Mouse (Mus musculus): ENCODE measurements at regions not wholly inside any gene's neighbourhood (a gene's known extent, or its start where the extent isn't known, plus 50 kb on each side); places are given as distances from the start of the nearest gene placed in this dataset.
A peak's percentile ranks its signal among the peaks of the same experiment; 100 is the strongest.
"Not testable (repeated sequence)": the region's sequence is repeated elsewhere in the genome, so short reads cannot be mapped to it uniquely, and the experiment has no call there.

- Histone ChIP-seq H3K9me3 (ENCODE audit: control insufficient read depth, low read length) (no peaks in the 10 kb centered on the region), H3K27ac (replicated peaks) (no peak overlapping the region), H3K4me3 (ENCODE audit: low read depth, low read length) (no peak overlapping the region), H3K27me3 (ENCODE audit: control insufficient read depth, insufficient read depth, low read length) (no peaks in the 10 kb centered on the region), H3K9ac (ENCODE audit: low read length) (no peak overlapping the region), H3K36me3 (ENCODE audit: control insufficient read depth, insufficient read depth, low read length) (no peaks in the 10 kb centered on the region), H3K4me1 (replicated peaks; ENCODE audit: control insufficient read depth, insufficient read depth) (no peaks in the 10 kb centered on the region), H3K4me2 (replicated peaks; ENCODE audit: low read depth) (no peak overlapping the region)
- no peak for DNase-seq (ENCODE audit: low spot score)
- TF ChIP-seq EP300 (optimal IDR thresholded peaks at IDR 0.05): no peak
- no peak for TF ChIP-seq CTCF (IDR thresholded peaks at IDR 0.05; ENCODE audit: low read depth)
- 67% methylated on average over 2 of the region's 2 CpGs for WGBS
- ATAC-seq (ENCODE audit: low FRiP score, low TSS enrichment): no peak
Observed at GRCm38 (mm10) chr6:22452203-22452602, 96.2 kb upstream of the Fam3c start.

- ATAC-seq (ENCODE audit: low FRiP score, low TSS enrichment) (no peak), DNase-seq (ENCODE audit: low spot score) (no peak)
- H3K9me3 ChIP-seq (ENCODE audit: control insufficient read depth, low read length): no peaks in the 10 kb centered on the region
- TF ChIP-seq EP300 (optimal IDR thresholded peaks at IDR 0.05): no peak
- TF ChIP-seq CTCF (IDR thresholded peaks at IDR 0.05; ENCODE audit: low read depth): no peak
- H3K27me3 ChIP-seq (ENCODE audit: control insufficient read depth, insufficient read depth, low read length): no peaks in the 10 kb centered on the region
- H3K4me2 ChIP-seq (replicated peaks; ENCODE audit: low read depth): no peak overlapping the region
- H3K4me3 ChIP-seq (ENCODE audit: low read depth, low read length): no peak overlapping the region
- H3K36me3 ChIP-seq (ENCODE audit: control insufficient read depth, insufficient read depth, low read length): no peaks in the 10 kb centered on the region
- H3K27ac ChIP-seq (replicated peaks): no peak overlapping the region
- no peaks in the 10 kb centered on the region for H3K4me1 ChIP-seq (replicated peaks; ENCODE audit: control insufficient read depth, insufficient read depth)
- no peak overlapping the region for H3K9ac ChIP-seq (ENCODE audit: low read length)
Observed at GRCm38 (mm10) chr6:22450501-22450900, 94.5 kb upstream of the Fam3c start.

DNA sequence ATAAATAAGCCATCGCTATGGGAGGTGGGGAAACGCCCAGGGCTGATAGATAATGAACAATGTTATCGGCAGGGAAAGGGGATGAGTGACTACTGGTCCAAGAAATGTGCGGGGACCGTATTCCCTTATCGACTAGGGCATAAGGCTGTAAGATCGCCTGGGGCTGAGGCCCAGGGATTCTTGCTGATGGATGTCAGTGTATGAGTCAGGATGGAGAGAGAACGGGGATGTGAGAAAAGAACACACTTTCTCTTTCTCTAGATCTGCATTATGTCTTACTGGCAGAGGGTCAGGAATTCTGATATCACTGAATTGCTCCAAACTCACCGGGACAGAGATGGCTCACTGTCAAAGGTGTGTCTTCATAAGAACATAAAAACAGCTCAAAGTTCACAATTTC, 92.9 kb upstream of the Fam3c start:
- Histone ChIP-seq H3K9ac (ENCODE audit: low read length) (no peak overlapping the region), H3K27me3 (ENCODE audit: control insufficient read depth, insufficient read depth, low read length) (no peaks in the 10 kb centered on the region), H3K4me1 (replicated peaks; ENCODE audit: control insufficient read depth, insufficient read depth) (no peaks in the 10 kb centered on the region), H3K4me3 (ENCODE audit: low read depth, low read length) (no peak overlapping the region), H3K9me3 (ENCODE audit: control insufficient read depth, low read length) (no peaks in the 10 kb centered on the region), H3K4me2 (replicated peaks; ENCODE audit: low read depth) (no peak overlapping the region), H3K36me3 (ENCODE audit: control insufficient read depth, insufficient read depth, low read length) (no peaks in the 10 kb centered on the region), H3K27ac (replicated peaks) (no peak overlapping the region)
- TF ChIP-seq CTCF (IDR thresholded peaks at IDR 0.05; ENCODE audit: low read depth) (no peak), EP300 (optimal IDR thresholded peaks at IDR 0.05) (no peak)
- DNase-seq (ENCODE audit: low spot score) (no peak), ATAC-seq (ENCODE audit: low FRiP score, low TSS enrichment) (no peak)
- 66% methylated on average over 9 of the region's 9 CpGs for WGBS

- DNase-seq (ENCODE audit: low spot score) (no peak), ATAC-seq (ENCODE audit: low FRiP score, low TSS enrichment) (no peak)
- H3K4me2 ChIP-seq (replicated peaks; ENCODE audit: low read depth): no peak overlapping the region
- H3K27ac ChIP-seq (replicated peaks): no peak overlapping the region
- TF ChIP-seq EP300 (optimal IDR thresholded peaks at IDR 0.05) (no peak), CTCF (IDR thresholded peaks at IDR 0.05; ENCODE audit: low read depth) (no peak)
- no peaks in the 10 kb centered on the region for H3K36me3 ChIP-seq (ENCODE audit: control insufficient read depth, insufficient read depth, low read length)
- WGBS: 63% methylated on average over 2 of the region's 2 CpGs
- H3K9me3 ChIP-seq (ENCODE audit: control insufficient read depth, low read length): no peaks in the 10 kb centered on the region
- no peak overlapping the region for H3K4me3 ChIP-seq (ENCODE audit: low read depth, low read length)
- no peaks in the 10 kb centered on the region for H3K27me3 ChIP-seq (ENCODE audit: control insufficient read depth, insufficient read depth, low read length)
- H3K9ac ChIP-seq (ENCODE audit: low read length): no peak overlapping the region
- H3K4me1 ChIP-seq (replicated peaks; ENCODE audit: control insufficient read depth, insufficient read depth): no peaks in the 10 kb centered on the region
Observed at GRCm38 (mm10) chr6:22447636-22448035, 91.6 kb upstream of the Fam3c start.

DNA sequence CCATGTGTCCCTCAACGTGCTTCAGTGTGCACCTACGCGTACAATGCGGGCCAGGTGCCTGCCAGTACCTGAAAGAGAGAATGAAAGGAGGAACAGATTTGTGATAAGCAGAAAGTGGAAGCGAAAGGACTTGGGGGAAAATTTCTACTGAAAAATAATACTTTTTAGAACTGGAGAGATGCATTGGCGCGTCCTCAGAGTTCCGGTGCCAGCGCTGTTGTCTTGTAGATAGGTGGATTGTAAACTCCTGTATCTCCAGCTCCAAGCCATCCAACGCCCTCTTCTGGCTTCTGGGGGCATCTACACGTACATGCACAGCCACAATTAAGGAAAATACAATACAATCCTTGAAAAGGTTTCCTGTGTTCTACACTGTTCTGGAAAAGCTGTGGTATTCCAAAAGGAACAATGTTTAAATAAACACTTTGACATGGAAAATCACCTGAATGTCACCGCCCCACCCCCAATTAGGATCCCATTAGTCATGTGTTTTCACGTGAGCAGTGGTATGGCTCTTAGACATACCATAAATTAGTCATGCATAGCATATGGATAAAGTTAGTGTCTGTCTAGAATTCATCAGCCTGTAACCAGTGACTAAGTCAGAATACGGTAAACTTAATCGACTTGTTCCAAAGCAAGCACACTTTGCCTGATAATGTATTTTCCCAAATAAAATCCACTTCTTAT, 90.7 kb upstream of the Fam3c start:
- Histone ChIP-seq H3K36me3 (ENCODE audit: control insufficient read depth, insufficient read depth, low read length) (no peaks in the 10 kb centered on the region), H3K4me2 (replicated peaks; ENCODE audit: low read depth) (no peak overlapping the region), H3K27ac (replicated peaks) (no peak overlapping the region), H3K4me1 (replicated peaks; ENCODE audit: control insufficient read depth, insufficient read depth) (no peaks in the 10 kb centered on the region), H3K27me3 (ENCODE audit: control insufficient read depth, insufficient read depth, low read length) (no peaks in the 10 kb centered on the region), H3K9ac (ENCODE audit: low read length) (no peak overlapping the region), H3K9me3 (ENCODE audit: control insufficient read depth, low read length) (no peaks in the 10 kb centered on the region), H3K4me3 (ENCODE audit: low read depth, low read length) (no peak overlapping the region)
- WGBS: 76% methylated on average over 15 of the region's 15 CpGs
- TF ChIP-seq EP300 (optimal IDR thresholded peaks at IDR 0.05): no peak
- TF ChIP-seq CTCF (IDR thresholded peaks at IDR 0.05; ENCODE audit: low read depth): peak; percentile 48
- DNase-seq (ENCODE audit: low spot score) (no peak), ATAC-seq (ENCODE audit: low FRiP score, low TSS enrichment) (no peak)

- H3K4me2 ChIP-seq (replicated peaks; ENCODE audit: low read depth); H3K4me3 ChIP-seq (ENCODE audit: low read depth, low read length); DNase-seq (ENCODE audit: low spot score); H3K4me1 ChIP-seq (replicated peaks; ENCODE audit: control insufficient read depth, insufficient read depth); H3K36me3 ChIP-seq (ENCODE audit: control insufficient read depth, insufficient read depth, low read length); ATAC-seq (ENCODE audit: low FRiP score, low TSS enrichment); H3K9me3 ChIP-seq (ENCODE audit: control insufficient read depth, low read length); H3K9ac ChIP-seq (ENCODE audit: low read length); H3K27me3 ChIP-seq (ENCODE audit: control insufficient read depth, insufficient read depth, low read length): not testable (repeated sequence)
- H3K27ac ChIP-seq (replicated peaks): peak overlapping the region; percentile 81
- 76% methylated on average over 6 of the region's 6 CpGs for WGBS
Observed at GRCm38 (mm10) chr6:22444856-22445255, 88.8 kb upstream of the Fam3c start.

Measured in stomach, postnatal 0 days (tissue).